Mouse (Mus musculus) G1E (cell line): ENCODE data around the gene Gm13769. TPM values are rescaled to one million over a fixed set of nuclear protein-coding genes. Genes with fewer than 3 reads are reported as not detected.
"Not testable (repeated sequence)": the region's sequence is repeated elsewhere in the genome, so short reads cannot be mapped to it uniquely, and the experiment has no call there.

Experiments used
- ATAC-seq: 2 replicates; pipeline ENCODE4 v1.8.0; 2016; ENCODE audit warnings: mild to moderate bottlenecking; ENCODE audit not compliant: insufficient number of reproducible peaks, poor library complexity, low FRiP score, severe bottlenecking; ENCODE audit errors: extremely low read depth
- DNase-seq: peaks from one replicate; pipeline ENCODE4 v3.0.0; 2012; ENCODE audit warnings: low spot score
- H3K27me3 ChIP-seq: 2 replicates; pipeline ENCODE4 v1.6.1; 2012; ENCODE audit warnings: mild to moderate bottlenecking, low read length, inconsistent platforms; ENCODE audit not compliant: insufficient read depth
- H3K36me3 ChIP-seq: replicated peaks from 2 replicates; pipeline ENCODE3; 2012; ENCODE audit warnings: mild to moderate bottlenecking, inconsistent platforms
- H3K4me1 ChIP-seq: 2 replicates; pipeline ENCODE4 v1.6.1; 2012; ENCODE audit warnings: low read depth, low read length, inconsistent platforms, mixed read lengths; ENCODE audit not compliant: insufficient read depth
- H3K4me3 ChIP-seq: 2 replicates; pipeline ENCODE4 v1.5.1; 2012; ENCODE audit warnings: low read depth, mild to moderate bottlenecking, inconsistent platforms, low read length, moderate library complexity, mixed read lengths
- H3K9me3 ChIP-seq: replicated peaks from 2 replicates; pipeline ENCODE4 v1.6.1; 2012; ENCODE audit warnings: inconsistent platforms
- CTCF ChIP-seq: IDR thresholded peaks from 2 replicates; pipeline ENCODE4 v1.5.1; 2012; ENCODE audit warnings: low read depth, low read length, inconsistent platforms, mixed read lengths
- GATA1 ChIP-seq: IDR thresholded peaks from 2 replicates; pipeline ENCODE4 v1.6.1; 2012; ENCODE audit warnings: borderline replicate concordance, low read length, inconsistent platforms, mixed read lengths
- GATA2 ChIP-seq: IDR thresholded peaks from 2 replicates; pipeline ENCODE4 v1.6.1; 2012; ENCODE audit warnings: low read depth, low read length, inconsistent platforms, borderline replicate concordance
- POLR2AphosphoS5 ChIP-seq: IDR thresholded peaks from 2 replicates; pipeline ENCODE4 v1.6.1; 2012; ENCODE audit warnings: low read depth, low read length, inconsistent platforms; ENCODE audit not compliant: insufficient replicate concordance
- TAL1 ChIP-seq: conservative IDR thresholded peaks from 2 replicates; pipeline ENCODE4 v1.6.1; 2012; ENCODE audit warnings: low read depth, low read length, inconsistent platforms, mixed read lengths
- polyA plus RNA-seq: library from polyadenylated mRNA; stranded (reverse); fragments of >175 nt; gene quantifications from 2 replicates; pipeline ENCODE4 v1.2.3, GENCODE M21; 2012
- total RNA-seq, 2 experiments: library from RNA; stranded (forward) in 1 of 2; stranded (reverse) in 1 of 2; fragments of 200-1000 nt in 1 of 2; fragments of >200 nt in 1 of 2; fragmentation: Nextera tagmentation in 1 of 2; gene quantifications; 2 replicates each; pipeline ENCODE4 v1.2.3; 2014 to 2017

Gm13769 gene
- not detected in 2 replicates for total RNA-seq (2014; fragmentation: Nextera tagmentation)
- total RNA-seq (2017) = 0.12 TPM in 1 of 2 replicates, not detected in the other
- polyA plus RNA-seq = not detected in 2 replicates

- H3K4me1 ChIP-seq, ATAC-seq, H3K27me3 ChIP-seq, H3K4me3 ChIP-seq, H3K36me3 ChIP-seq, DNase-seq, H3K9me3 ChIP-seq: not testable (repeated sequence)
Measured at GRCm38 (mm10) chr2:90321900-90322299, at the start of gene Gm13769. Gm13769 (plus strand) TSS chr2:90322200.

- TF ChIP-seq CTCF (no peak), GATA1 (no peak), POLR2AphosphoS5 (no peak), GATA2 (no peak), TAL1 (no peak)
- Histone ChIP-seq H3K27me3 (no peaks in the 10 kb centered on the region), H3K4me3 (no peak within 1 kb of the TSS), H3K4me1 (no peaks in the 10 kb centered on the region), H3K9me3 (0 out of 2 replicates have a peak, but pooled peaks cover 2% of the 10 kb centered on the region), H3K36me3 (no peaks in the 10 kb centered on the region)
- DNase-seq = no peak
- no peak for ATAC-seq
Measured at GRCm38 (mm10) chr2:90292741-90293140, 29.3 kb upstream of the Gm13769 start, which contains the start of gene Olfr1272. Olfr1272 (minus strand) TSS chr2:90292841.

- not testable (repeated sequence) for H3K36me3 ChIP-seq, ATAC-seq, DNase-seq, H3K4me1 ChIP-seq, H3K4me3 ChIP-seq, H3K9me3 ChIP-seq, H3K27me3 ChIP-seq
Measured at GRCm38 (mm10) chr2:90346694-90347093, 24.7 kb downstream of the Gm13769 start.

- H3K4me1 ChIP-seq, DNase-seq, ATAC-seq, H3K27me3 ChIP-seq, H3K36me3 ChIP-seq, H3K4me3 ChIP-seq, H3K9me3 ChIP-seq: not testable (repeated sequence)
Measured at GRCm38 (mm10) chr2:90351047-90351446, 29.0 kb downstream of the Gm13769 start.

GRCm38 (mm10) chr2:90351540-90351939 lies 29.5 kb downstream of the Gm13769 start:
- H3K4me1 ChIP-seq, H3K9me3 ChIP-seq, H3K4me3 ChIP-seq, H3K27me3 ChIP-seq, DNase-seq, H3K36me3 ChIP-seq: not testable (repeated sequence)
- peak; percentile 40; the same call in 1 of the 2 replicates for ATAC-seq

GRCm38 (mm10) chr2:90359229-90359628 lies 37.2 kb downstream of the Gm13769 start:
- H3K4me3 ChIP-seq, H3K9me3 ChIP-seq, H3K36me3 ChIP-seq, H3K4me1 ChIP-seq, DNase-seq, ATAC-seq, H3K27me3 ChIP-seq: not testable (repeated sequence)

- not testable (repeated sequence) for H3K4me1 ChIP-seq, H3K36me3 ChIP-seq, H3K4me3 ChIP-seq, ATAC-seq, H3K9me3 ChIP-seq, H3K27me3 ChIP-seq, DNase-seq
Measured at GRCm38 (mm10) chr2:90360199-90360598, 38.2 kb downstream of the Gm13769 start.

Other genes with a start within 250 kb of the Gm13769 start
- gene Olfr1269, start 200.8 kb upstream of the Gm13769 start, total RNA-seq (2014; fragmentation: Nextera tagmentation) = not detected in 2 replicates
- 0.33 TPM in 1 of 2 replicates, not detected in the other for gene Olfr1269, start 200.8 kb upstream of the Gm13769 start, total RNA-seq (2017)
- gene Olfr1269, start 200.8 kb upstream of the Gm13769 start, polyA plus RNA-seq = not detected in 2 replicates
- gene Olfr32, start 179.9 kb upstream of the Gm13769 start, total RNA-seq (2014; fragmentation: Nextera tagmentation) = not detected in 2 replicates
- 0.12 and 0.16 TPM in 2 replicates for gene Olfr32, start 179.9 kb upstream of the Gm13769 start, total RNA-seq (2017)
- gene Olfr32, start 179.9 kb upstream of the Gm13769 start, polyA plus RNA-seq = not detected in 2 replicates
- gene Olfr1270, start 169.1 kb upstream of the Gm13769 start, total RNA-seq (2014; fragmentation: Nextera tagmentation) = not detected in 2 replicates
- 0.12 and 0.27 TPM in 2 replicates for gene Olfr1270, start 169.1 kb upstream of the Gm13769 start, total RNA-seq (2017)
- not detected in 2 replicates for gene Olfr1270, start 169.1 kb upstream of the Gm13769 start, polyA plus RNA-seq
- gene Olfr1506, start 97.7 kb upstream of the Gm13769 start, total RNA-seq (2014; fragmentation: Nextera tagmentation) = not detected in 2 replicates
- not detected in 2 replicates for gene Olfr1506, start 97.7 kb upstream of the Gm13769 start, total RNA-seq (2017)
- gene Olfr1506, start 97.7 kb upstream of the Gm13769 start, polyA plus RNA-seq = not detected in 2 replicates
- gene Olfr142, start 64.6 kb upstream of the Gm13769 start, total RNA-seq (2014; fragmentation: Nextera tagmentation) = not detected in 2 replicates
- gene Olfr142, start 64.6 kb upstream of the Gm13769 start, total RNA-seq (2017) = 0.06 and 0.16 TPM in 2 replicates
- not detected in 2 replicates for gene Olfr142, start 64.6 kb upstream of the Gm13769 start, polyA plus RNA-seq
- gene Olfr1271, start 51.2 kb upstream of the Gm13769 start, total RNA-seq (2014; fragmentation: Nextera tagmentation) = not detected in 2 replicates
- gene Olfr1271, start 51.2 kb upstream of the Gm13769 start, total RNA-seq (2017) = 0.05 and 0.06 TPM in 2 replicates
- not detected in 2 replicates for gene Olfr1271, start 51.2 kb upstream of the Gm13769 start, polyA plus RNA-seq
- not detected in 2 replicates for gene Olfr1272, start 29.4 kb upstream of the Gm13769 start, total RNA-seq (2014; fragmentation: Nextera tagmentation)
- gene Olfr1272, start 29.4 kb upstream of the Gm13769 start, total RNA-seq (2017) = 0.05 and 0.06 TPM in 2 replicates
- gene Olfr1272, start 29.4 kb upstream of the Gm13769 start, polyA plus RNA-seq = not detected in 2 replicates
- not detected in 2 replicates for gene Olfr1274-ps, start 76.5 kb downstream of the Gm13769 start, total RNA-seq (2014; fragmentation: Nextera tagmentation)
- 0.05 and 0.06 TPM in 2 replicates for gene Olfr1274-ps, start 76.5 kb downstream of the Gm13769 start, total RNA-seq (2017)
- not detected in 2 replicates for gene Olfr1274-ps, start 76.5 kb downstream of the Gm13769 start, polyA plus RNA-seq